Mouse (Mus musculus) limb, embryonic 10.5 days (tissue): ENCODE data around the gene 1700037C18Rik. TPM values are rescaled to one million over a fixed set of nuclear protein-coding genes. Genes with fewer than 3 reads are reported as not detected.
"Not testable (repeated sequence)": the region's sequence is repeated elsewhere in the genome, so short reads cannot be mapped to it uniquely, and the experiment has no call there.

ENCODE experiments used
- DNase-seq: peaks from one replicate; pipeline ENCODE4 v3.0.0-alpha.2; 2017; ENCODE audit warnings: low spot score
- H3K27ac ChIP-seq: fragments of 300-500 bp; sonication (generic); 2 replicates; pipeline ENCODE4 v1.5.1; 2016; ENCODE audit warnings: mild to moderate bottlenecking
- H3K27me3 ChIP-seq: fragments of 300-500 bp; sonication (generic); 2 replicates; pipeline ENCODE4 v1.6.1; 2016; ENCODE audit warnings: low read depth, mild to moderate bottlenecking; ENCODE audit not compliant: poor library complexity, severe bottlenecking
- H3K36me3 ChIP-seq: fragments of 300-500 bp; sonication (generic); 2 replicates; pipeline ENCODE4 v1.6.1; 2016; ENCODE audit warnings: mild to moderate bottlenecking, moderate library complexity
- H3K4me1 ChIP-seq: fragments of 300-500 bp; sonication (generic); 2 replicates; pipeline ENCODE4 v1.6.1; 2016
- H3K4me3 ChIP-seq: fragments of 300-500 bp; sonication (generic); 2 replicates; pipeline ENCODE4 v1.5.1; 2016; ENCODE audit warnings: mild to moderate bottlenecking, moderate library complexity
- H3K9me3 ChIP-seq: fragments of 300-500 bp; sonication (generic); replicated peaks from 2 replicates; pipeline ENCODE4 v1.6.1; 2016; ENCODE audit warnings: mild to moderate bottlenecking
- WGBS: fragments of 180-500 bp; shearing (Covaris S2); methylation state at CpG from one replicate; pipeline ENCODE4 v1.1.7; 2016; 5-methylcytosine and 5-hydroxymethylcytosine counted together
- microRNA-seq: library from miRNA; unstranded; fragments of <30 nt; microRNA quantifications from one replicate; pipeline ENCODE4, GENCODE M21; 2017
- polyA plus RNA-seq: library from polyadenylated mRNA; unstranded; fragments of >200 nt; fragmentation: Nextera tagmentation; extraction: Ambion mirVana; gene quantifications from 2 replicates; pipeline ENCODE4 v1.2.1, GENCODE M21; 2016

1700037C18Rik gene
- polyA plus RNA-seq, 1 experiment from 2014 or later = 8.8 TPM

GRCm38 (mm10) chr16:3854437-3855182 is 53.9 kb downstream of the 1700037C18Rik start:
- no peak for DNase-seq
- no peaks in the 10 kb centered on the region for H3K9me3 ChIP-seq
- H3K4me1 ChIP-seq = peaks cover 6% of the 10 kb centered on the region; the same call in 1 of the 2 replicates
- H3K4me3 ChIP-seq = no peak overlapping the region
- 71% methylated on average over 11 of the region's 11 CpGs for WGBS
- no peaks in the 10 kb centered on the region for H3K36me3 ChIP-seq
- no peak overlapping the region for H3K27ac ChIP-seq
- no peaks in the 10 kb centered on the region for H3K27me3 ChIP-seq

DNA sequence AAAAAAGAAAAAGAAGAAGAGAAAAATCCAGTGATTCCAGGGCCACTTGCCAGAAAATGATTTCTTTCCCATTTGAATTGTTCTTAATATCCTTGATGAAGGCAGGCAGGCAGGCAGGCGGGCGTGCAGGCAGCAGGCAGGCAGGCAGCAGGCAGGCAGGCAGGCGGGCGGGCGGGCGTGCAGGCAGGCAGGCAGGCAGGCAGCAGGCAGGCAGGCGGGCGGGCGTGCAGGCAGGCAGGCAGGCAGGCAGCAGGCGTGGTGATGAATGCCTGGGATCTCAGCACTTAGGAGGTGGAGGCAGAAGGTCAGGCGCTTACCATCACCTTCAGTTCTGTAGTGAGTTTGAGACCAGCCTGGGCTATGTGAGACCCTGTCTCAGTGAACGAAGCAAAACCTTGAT is 55.9 kb downstream of the 1700037C18Rik start:
- no peak overlapping the region for H3K4me3 ChIP-seq
- H3K36me3 ChIP-seq = no peaks in the 10 kb centered on the region
- WGBS = 19% methylated on average over 12 of the region's 12 CpGs
- no peaks in the 10 kb centered on the region for H3K27me3 ChIP-seq
- no peaks in the 10 kb centered on the region for H3K9me3 ChIP-seq
- no peak overlapping the region for H3K27ac ChIP-seq
- peaks cover 10% of the 10 kb centered on the region for H3K4me1 ChIP-seq
- DNase-seq = peak; percentile 65

- not testable (repeated sequence) for H3K27me3 ChIP-seq, H3K27ac ChIP-seq, H3K9me3 ChIP-seq, DNase-seq, H3K36me3 ChIP-seq, H3K4me3 ChIP-seq
- peaks cover 13% of the 10 kb centered on the region for H3K4me1 ChIP-seq
- WGBS = 86% methylated on average over 13 of the region's 13 CpGs
Observed at GRCm38 (mm10) chr16:3851301-3851700, 57.2 kb downstream of the 1700037C18Rik start.

GRCm38 (mm10) chr16:3848416-3848815 is 60.1 kb downstream of the 1700037C18Rik start:
- Histone ChIP-seq H3K27me3 (no peaks in the 10 kb centered on the region), H3K36me3 (no peaks in the 10 kb centered on the region), H3K4me1 (peaks cover 13% of the 10 kb centered on the region), H3K9me3 (no peaks in the 10 kb centered on the region), H3K4me3 (no peak overlapping the region), H3K27ac (no peak overlapping the region)
- DNase-seq = no peak
- 77% methylated on average over 3 of the region's 3 CpGs for WGBS

- Histone ChIP-seq H3K27ac (no peak overlapping the region), H3K36me3 (no peaks in the 10 kb centered on the region), H3K27me3 (no peaks in the 10 kb centered on the region), H3K4me1 (peaks cover 13% of the 10 kb centered on the region), H3K4me3 (peak overlapping the region; percentile 64), H3K9me3 (no peaks in the 10 kb centered on the region)
- WGBS = 66% methylated on average over 4 of the region's 4 CpGs
- DNase-seq = no peak
Observed at GRCm38 (mm10) chr16:3847871-3848270, 60.6 kb downstream of the 1700037C18Rik start.

- H3K27me3 ChIP-seq = no peaks in the 10 kb centered on the region
- WGBS = 4% methylated on average over 38 of the region's 38 CpGs
- no peaks in the 10 kb centered on the region for H3K36me3 ChIP-seq
- peaks cover 7% of the 10 kb centered on the region for H3K4me1 ChIP-seq
- peak within 1 kb of the TSS; percentile 64 for H3K4me3 ChIP-seq
- peak; percentile 88 for DNase-seq
- no peaks in the 10 kb centered on the region for H3K9me3 ChIP-seq
- H3K27ac ChIP-seq = peak within 1 kb of the TSS; percentile 61
Observed at GRCm38 (mm10) chr16:3846711-3847518, 61.6 kb downstream of the 1700037C18Rik start, which contains the start of gene Zfp174. Zfp174 (plus strand) TSS chr16:3847268.

Small RNAs within 50 kb of the gene (microRNA-seq; reads per million reads assigned to microRNA genes)
- not detected for gene Gm23493

Other genes with a start within 250 kb of the 1700037C18Rik start
- not detected in 2 replicates for gene Mefv, start 190.6 kb downstream of the 1700037C18Rik start, polyA plus RNA-seq
- 42.8 and 51.1 TPM in 2 replicates for gene Zfp263, start 164.6 kb downstream of the 1700037C18Rik start, polyA plus RNA-seq
- gene Olfr15, start 77.8 kb downstream of the 1700037C18Rik start, polyA plus RNA-seq = not detected in 2 replicates
- gene Zfp174, start 61.4 kb downstream of the 1700037C18Rik start, polyA plus RNA-seq = 0.72 and 0.88 TPM in 2 replicates
- 55.8 and 58.0 TPM in 2 replicates for gene Naa60, start 36.3 kb downstream of the 1700037C18Rik start, polyA plus RNA-seq
- gene Zfp597, start 24.1 kb downstream of the 1700037C18Rik start, polyA plus RNA-seq = 4.1 and 6.5 TPM in 2 replicates
- gene Gm20695, start 24.0 kb downstream of the 1700037C18Rik start, polyA plus RNA-seq = 1.6 and 2.3 TPM in 2 replicates
- gene Cluap1, start 112 bp upstream of the 1700037C18Rik start, polyA plus RNA-seq = 20.1 and 20.4 TPM in 2 replicates
- 1.1 TPM in 2 replicates for gene Nlrc3, start 67.9 kb upstream of the 1700037C18Rik start, polyA plus RNA-seq
- gene Slx4, start 95.1 kb upstream of the 1700037C18Rik start, polyA plus RNA-seq = 25.5 and 29.2 TPM in 2 replicates
- gene Dnase1, start 128.3 kb upstream of the 1700037C18Rik start, polyA plus RNA-seq = 6.3 and 6.5 TPM in 2 replicates
- 107 and 112 TPM in 2 replicates for gene Trap1, start 169.1 kb upstream of the 1700037C18Rik start, polyA plus RNA-seq